Mouse (Mus musculus) hindbrain, embryonic 12.5 days (tissue): ENCODE data around the gene Abhd12. TPM values are rescaled to one million over a fixed set of nuclear protein-coding genes. Genes with fewer than 3 reads are reported as not detected.

ENCODE experiments used
- ATAC-seq: fragments of 200-750 bp; cut with Nextera tagmentation; 2 replicates; pipeline ENCODE4 v1.8.0; 2017; ENCODE audit warnings: moderate TSS enrichment; ENCODE audit not compliant: low FRiP score
- H3K27ac ChIP-seq: fragments of 300-500 bp; sonication (generic); 2 replicates; pipeline ENCODE4 v1.5.1; 2016; ENCODE audit warnings: mild to moderate bottlenecking
- H3K27me3 ChIP-seq: fragments of 300-500 bp; sonication (generic); 2 replicates; pipeline ENCODE4 v1.6.1; 2016; ENCODE audit warnings: mild to moderate bottlenecking
- H3K36me3 ChIP-seq: fragments of 300-500 bp; sonication (generic); 2 replicates; pipeline ENCODE4 v1.6.1; 2016; ENCODE audit warnings: mild to moderate bottlenecking
- H3K4me1 ChIP-seq: fragments of 300-500 bp; sonication (generic); 2 replicates; pipeline ENCODE4 v1.6.1; 2016
- H3K4me2 ChIP-seq: fragments of 300-500 bp; sonication (generic); replicated peaks from 2 replicates; pipeline ENCODE4 v1.6.1; 2016; ENCODE audit warnings: mild to moderate bottlenecking
- H3K4me3 ChIP-seq: fragments of 300-500 bp; sonication (generic); 2 replicates; pipeline ENCODE4 v1.5.1; 2016; ENCODE audit warnings: mild to moderate bottlenecking
- H3K9ac ChIP-seq: fragments of 300-500 bp; sonication (generic); 2 replicates; pipeline ENCODE4 v1.6.1; 2016; ENCODE audit warnings: mild to moderate bottlenecking, moderate library complexity
- H3K9me3 ChIP-seq: fragments of 300-500 bp; sonication (generic); replicated peaks from 2 replicates; pipeline ENCODE4 v1.6.1; 2016; ENCODE audit warnings: mild to moderate bottlenecking
- WGBS: fragments of 180-500 bp; shearing (Covaris S2); methylation state at CpG from one replicate; pipeline ENCODE4 v1.1.7; 2016; 5-methylcytosine and 5-hydroxymethylcytosine counted together
- polyA plus RNA-seq: library from polyadenylated mRNA; unstranded; fragments of >200 nt; fragmentation: Nextera tagmentation; extraction: Ambion mirVana; gene quantifications from 2 replicates; pipeline ENCODE4 v1.2.1, GENCODE M21; 2016

The Abhd12 gene
- polyA plus RNA-seq, 1 experiment from 2014 or later, result 74.1 TPM

DNA sequence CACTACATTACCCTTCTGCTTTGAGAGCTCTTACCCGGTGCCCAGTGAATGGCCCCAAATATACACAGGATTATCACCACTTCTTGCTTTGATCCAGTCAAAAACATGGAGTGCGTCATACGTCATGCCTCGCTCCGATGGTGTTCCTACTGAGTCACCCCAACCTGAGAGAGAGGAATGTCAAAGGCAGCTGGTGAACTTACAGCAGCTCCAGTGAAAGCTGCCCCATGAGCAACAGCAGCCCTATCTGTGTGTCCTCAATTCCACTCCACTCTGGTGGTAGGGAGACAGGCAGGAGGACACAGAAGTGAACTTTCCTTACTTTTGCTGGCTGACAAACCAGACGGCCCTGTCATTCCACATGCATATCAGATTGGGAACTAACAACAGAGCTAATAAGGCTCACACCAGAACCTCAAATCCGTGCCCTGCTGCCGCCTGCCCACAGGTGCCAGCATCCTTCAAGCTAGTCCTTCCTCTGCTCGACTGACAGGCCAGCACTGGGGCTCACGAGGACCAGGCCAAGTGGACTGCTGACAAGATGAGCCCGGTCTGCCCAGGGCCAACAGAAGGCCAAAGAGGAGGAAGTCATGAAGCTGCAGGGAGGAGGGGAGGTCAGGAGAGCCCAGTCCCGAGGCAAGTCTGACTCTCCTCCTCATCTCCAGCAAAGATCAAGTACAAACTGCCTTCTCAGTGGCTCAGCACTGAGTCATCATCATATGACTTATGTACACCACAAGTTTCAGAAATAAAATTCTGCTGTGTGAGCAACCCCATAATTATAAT, 64.7 kb downstream of the Abhd12 start:
- H3K36me3 ChIP-seq, result peaks cover 37% of the 10 kb centered on the region
- H3K9me3 ChIP-seq, result no peaks in the 10 kb centered on the region
- H3K27ac ChIP-seq, result no peak overlapping the region
- no peak overlapping the region for H3K4me2 ChIP-seq
- no peak for ATAC-seq
- H3K4me3 ChIP-seq, result no peak overlapping the region
- no peaks in the 10 kb centered on the region for H3K27me3 ChIP-seq
- WGBS, result 81% methylated on average over 12 of the region's 12 CpGs
- no peaks in the 10 kb centered on the region for H3K4me1 ChIP-seq
- no peak overlapping the region for H3K9ac ChIP-seq

- H3K4me1 ChIP-seq, result no peaks in the 10 kb centered on the region
- H3K9me3 ChIP-seq, result no peaks in the 10 kb centered on the region
- H3K9ac ChIP-seq, result no peak overlapping the region
- no peak overlapping the region for H3K4me3 ChIP-seq
- H3K4me2 ChIP-seq, result no peak overlapping the region
- 100% methylated on average over 3 of the region's 3 CpGs for WGBS
- H3K27ac ChIP-seq, result no peak overlapping the region
- peaks cover 55% of the 10 kb centered on the region for H3K36me3 ChIP-seq
- no peaks in the 10 kb centered on the region for H3K27me3 ChIP-seq
- ATAC-seq, result no peak
Measured at GRCm38 (mm10) chr2:150837781-150838180, 66.8 kb downstream of the Abhd12 start.

DNA sequence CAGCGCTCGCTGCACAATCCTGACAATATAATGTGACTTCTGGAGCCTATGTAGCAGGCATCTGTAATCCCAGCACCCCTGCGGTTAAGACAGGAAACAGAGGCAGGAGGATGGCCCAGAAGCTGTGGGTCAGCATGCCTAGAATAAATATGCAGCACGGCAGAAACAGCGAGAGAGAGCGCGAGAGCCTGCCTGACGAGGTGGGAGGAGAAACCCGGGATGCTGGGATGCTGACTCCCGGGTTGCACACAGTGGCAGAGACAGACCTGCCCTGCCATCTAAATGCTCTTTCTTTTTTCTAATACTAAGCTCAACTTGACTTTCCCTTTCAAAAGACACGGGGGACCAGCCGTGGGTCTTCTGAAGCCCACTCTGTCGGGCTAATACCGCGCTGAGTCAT, 67.6 kb downstream of the Abhd12 start:
- no peak overlapping the region for H3K4me2 ChIP-seq
- H3K4me1 ChIP-seq, result no peaks in the 10 kb centered on the region
- no peak overlapping the region for H3K9ac ChIP-seq
- H3K4me3 ChIP-seq, result no peak overlapping the region
- no peak for ATAC-seq
- H3K36me3 ChIP-seq, result peaks cover 60% of the 10 kb centered on the region
- 75% methylated on average over 15 of the region's 15 CpGs for WGBS
- no peaks in the 10 kb centered on the region for H3K9me3 ChIP-seq
- H3K27me3 ChIP-seq, result no peaks in the 10 kb centered on the region
- H3K27ac ChIP-seq, result no peak overlapping the region

- Histone ChIP-seq H3K9me3 (no peaks in the 10 kb centered on the region), H3K27me3 (no peaks in the 10 kb centered on the region), H3K4me3 (no peak overlapping the region), H3K4me2 (no peak overlapping the region), H3K4me1 (no peaks in the 10 kb centered on the region), H3K9ac (no peak overlapping the region), H3K27ac (no peak overlapping the region), H3K36me3 (peaks cover 69% of the 10 kb centered on the region)
- no peak for ATAC-seq
- WGBS, result 97% methylated on average over 4 of the region's 4 CpGs
Measured at GRCm38 (mm10) chr2:150835975-150836374, 68.6 kb downstream of the Abhd12 start.

DNA sequence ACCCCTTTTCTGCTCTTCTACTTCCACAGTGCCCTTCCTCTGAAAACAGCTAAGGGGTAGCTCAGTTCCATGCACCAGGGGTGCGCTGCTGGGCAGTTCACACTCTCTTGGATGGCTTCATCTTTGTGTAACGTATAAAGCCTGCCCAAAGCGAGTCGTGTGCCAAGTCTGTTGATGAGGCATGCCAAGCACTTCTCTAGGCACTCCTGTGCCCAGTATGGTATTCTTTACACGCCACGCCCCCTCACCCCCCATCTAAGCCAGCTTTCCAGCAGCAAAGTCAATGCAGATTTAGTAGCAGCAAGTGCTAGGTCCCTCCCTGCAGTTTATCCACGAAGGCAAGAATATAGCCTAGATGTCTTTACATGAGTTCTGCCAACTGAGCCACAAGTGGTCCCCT, 69.9 kb downstream of the Abhd12 start:
- Histone ChIP-seq H3K4me3 (no peak overlapping the region), H3K9me3 (no peaks in the 10 kb centered on the region), H3K27me3 (no peaks in the 10 kb centered on the region), H3K27ac (no peak overlapping the region), H3K4me2 (no peak overlapping the region), H3K4me1 (no peaks in the 10 kb centered on the region), H3K9ac (no peak overlapping the region), H3K36me3 (peaks cover 77% of the 10 kb centered on the region)
- 93% methylated on average over 7 of the region's 7 CpGs for WGBS
- no peak for ATAC-seq

DNA sequence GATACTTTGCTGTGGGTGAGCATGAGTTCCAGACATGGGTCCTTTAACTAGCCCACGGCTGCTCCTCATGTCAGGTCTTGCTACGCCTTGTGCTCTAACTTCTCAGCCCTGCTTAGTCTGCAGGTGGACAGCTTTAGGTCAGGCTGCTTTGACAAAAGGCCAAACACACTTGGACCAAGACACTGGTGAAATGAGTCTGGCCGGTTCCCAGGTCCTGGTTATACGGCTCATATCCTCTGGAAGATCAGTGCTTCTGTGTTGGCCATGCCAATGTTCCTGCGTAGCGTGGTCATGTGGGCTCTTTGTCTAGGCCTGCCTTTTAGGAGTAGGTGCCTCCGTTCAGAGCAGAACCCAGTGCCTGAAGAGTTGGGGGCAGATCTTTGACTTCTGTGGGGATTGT, 72.5 kb downstream of the Abhd12 start:
- WGBS, result 91% methylated on average over 7 of the region's 7 CpGs

DNA sequence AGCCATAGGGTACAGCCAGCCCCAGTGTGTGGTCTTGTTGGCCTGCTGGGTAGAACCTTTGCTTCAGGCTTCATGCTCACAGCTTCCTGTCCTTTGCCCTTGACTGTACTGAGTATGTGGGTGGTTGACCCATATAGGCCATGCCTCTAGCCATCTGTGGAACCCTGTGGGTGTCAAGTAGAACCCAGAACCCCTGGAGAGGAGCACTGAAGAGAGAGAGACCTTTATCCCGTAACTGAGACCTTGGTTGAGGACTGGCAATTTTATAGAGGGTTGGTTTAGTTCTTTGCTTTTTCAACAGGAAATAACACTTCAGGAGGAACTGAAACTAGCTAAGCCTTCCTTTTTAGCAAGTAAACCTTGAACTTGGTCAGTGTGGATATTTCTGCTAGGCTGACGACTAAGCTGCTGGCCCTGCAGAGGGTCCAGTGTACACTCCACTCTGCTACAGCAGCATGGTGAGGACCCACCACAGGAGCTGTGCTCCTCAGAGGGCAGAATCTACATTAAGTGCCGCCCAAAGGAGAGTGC, 73.6 kb downstream of the Abhd12 start:
- Histone ChIP-seq H3K9ac (no peak overlapping the region), H3K9me3 (no peaks in the 10 kb centered on the region), H3K4me3 (no peak overlapping the region), H3K27me3 (no peaks in the 10 kb centered on the region), H3K4me1 (no peaks in the 10 kb centered on the region), H3K36me3 (peaks cover 90% of the 10 kb centered on the region), H3K27ac (no peak overlapping the region), H3K4me2 (no peak overlapping the region)
- ATAC-seq, result no peak
- 81% methylated on average over 3 of the region's 3 CpGs for WGBS

More for the DNA sequence above, 72.5 kb downstream of the Abhd12 start:
- Histone ChIP-seq H3K4me1 (no peaks in the 10 kb centered on the region), H3K4me3 (no peak overlapping the region), H3K9me3 (no peaks in the 10 kb centered on the region), H3K27ac (no peak overlapping the region), H3K9ac (no peak overlapping the region), H3K4me2 (no peak overlapping the region), H3K27me3 (no peaks in the 10 kb centered on the region), H3K36me3 (peaks cover 84% of the 10 kb centered on the region)
- ATAC-seq, result no peak

DNA sequence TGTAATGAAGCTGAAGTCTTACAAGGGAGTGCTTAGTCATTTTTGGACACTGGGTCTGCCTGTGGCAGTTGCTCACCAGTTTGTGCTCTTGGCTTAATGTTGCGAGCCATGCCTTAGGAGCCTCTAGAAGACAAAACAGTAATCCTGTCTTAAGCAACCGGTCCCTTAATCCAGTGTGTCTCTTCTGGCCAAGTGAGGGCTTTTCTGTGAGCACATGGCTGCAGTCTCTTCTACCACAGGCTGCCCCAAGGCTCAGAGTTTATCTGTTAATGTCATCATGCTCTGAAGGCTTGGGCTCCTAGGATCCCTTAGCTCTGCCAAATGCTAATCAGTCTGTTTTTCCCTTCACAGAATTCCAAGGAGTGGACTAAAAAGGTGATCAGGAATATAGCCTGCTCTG, 74.5 kb downstream of the Abhd12 start:
- Histone ChIP-seq H3K27me3 (no peaks in the 10 kb centered on the region), H3K9me3 (no peaks in the 10 kb centered on the region), H3K4me2 (no peak overlapping the region), H3K4me1 (no peaks in the 10 kb centered on the region), H3K4me3 (no peak overlapping the region), H3K27ac (no peak overlapping the region), H3K9ac (no peak overlapping the region), H3K36me3 (peaks cover 93% of the 10 kb centered on the region)
- 78% methylated on average over 2 of the region's 2 CpGs for WGBS
- no peak for ATAC-seq

DNA sequence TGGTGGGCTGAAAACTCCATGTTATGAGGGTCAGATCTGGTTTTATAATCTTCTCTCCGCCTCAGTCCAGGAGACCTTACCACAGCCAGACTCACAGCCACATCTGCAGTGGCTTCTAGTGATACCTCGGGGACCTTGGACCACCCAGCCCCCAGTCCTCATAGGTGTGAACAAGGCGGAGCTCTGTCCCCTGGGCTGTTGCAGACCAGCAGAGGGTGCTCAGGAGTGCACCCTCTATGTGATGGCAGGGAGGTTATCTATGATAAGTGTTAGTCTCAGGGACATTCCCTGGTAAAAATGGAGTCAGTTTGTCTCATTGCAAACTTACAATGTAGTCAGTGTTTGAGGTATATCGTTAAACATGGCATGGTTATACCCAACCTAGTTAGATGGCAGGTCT, 75.9 kb downstream of the Abhd12 start:
- H3K4me3 ChIP-seq, result no peak overlapping the region
- no peaks in the 10 kb centered on the region for H3K9me3 ChIP-seq
- H3K27ac ChIP-seq, result no peak overlapping the region
- no peaks in the 10 kb centered on the region for H3K4me1 ChIP-seq
- H3K27me3 ChIP-seq, result no peaks in the 10 kb centered on the region
- WGBS, result 90% methylated on average over 4 of the region's 4 CpGs
- H3K9ac ChIP-seq, result no peak overlapping the region
- H3K4me2 ChIP-seq, result no peak overlapping the region
- ATAC-seq, result no peak
- H3K36me3 ChIP-seq, result peaks cover 94% of the 10 kb centered on the region

DNA sequence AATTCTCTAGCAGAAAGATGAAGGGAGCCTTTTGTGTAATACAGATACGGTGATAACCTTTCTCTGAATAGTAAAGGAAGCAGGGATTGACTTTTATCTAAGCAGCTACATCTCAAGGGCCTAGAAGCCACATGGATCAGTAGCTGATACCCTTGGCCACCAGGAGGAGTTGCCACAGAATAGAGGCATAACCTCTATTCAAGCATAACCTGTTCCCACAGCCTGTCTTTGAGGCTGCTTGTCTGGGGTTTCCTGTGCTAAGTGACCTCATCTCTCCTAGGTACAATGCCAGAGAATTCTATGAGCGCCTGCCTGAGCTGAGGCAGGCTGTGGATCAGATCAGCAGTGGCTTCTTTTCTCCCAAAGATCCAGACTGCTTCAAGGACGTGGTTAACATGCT, 76.4 kb downstream of the Abhd12 start:
- 86% methylated on average over 3 of the region's 3 CpGs for WGBS
- Histone ChIP-seq H3K9ac (no peak overlapping the region), H3K27ac (no peak overlapping the region), H3K36me3 (peaks cover 92% of the 10 kb centered on the region), H3K27me3 (no peaks in the 10 kb centered on the region), H3K4me1 (no peaks in the 10 kb centered on the region), H3K9me3 (no peaks in the 10 kb centered on the region), H3K4me2 (no peak overlapping the region), H3K4me3 (no peak overlapping the region)
- ATAC-seq, result no peak

GRCm38 (mm10) chr2:150826426-150826825, 78.1 kb downstream of the Abhd12 start:
- H3K27ac ChIP-seq, result no peak overlapping the region
- no peak overlapping the region for H3K4me2 ChIP-seq
- no peaks in the 10 kb centered on the region for H3K27me3 ChIP-seq
- no peaks in the 10 kb centered on the region for H3K4me1 ChIP-seq
- H3K36me3 ChIP-seq, result peaks cover 83% of the 10 kb centered on the region
- H3K4me3 ChIP-seq, result no peak overlapping the region
- H3K9me3 ChIP-seq, result no peaks in the 10 kb centered on the region
- WGBS, result 93% methylated on average over 3 of the region's 3 CpGs
- no peak for ATAC-seq
- H3K9ac ChIP-seq, result no peak overlapping the region

DNA sequence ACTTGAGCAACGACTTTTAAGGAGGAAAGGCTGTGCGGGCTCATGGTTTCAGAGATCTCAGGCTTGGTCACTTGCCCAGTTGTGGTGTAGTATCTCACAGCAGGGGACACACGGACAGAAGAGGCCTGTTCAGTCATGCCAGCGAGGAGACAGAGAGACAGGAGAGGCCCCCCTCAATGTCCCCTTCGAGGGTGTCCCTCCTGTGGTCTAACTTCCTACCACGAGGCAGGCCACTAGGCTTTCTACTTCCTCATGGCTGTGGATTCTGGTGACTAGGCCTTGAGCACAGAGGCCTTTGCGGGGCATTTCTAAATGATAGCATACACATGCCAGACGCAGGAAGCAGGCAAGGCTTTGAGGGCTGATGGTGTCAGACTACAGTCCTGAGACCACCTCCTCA, 81.6 kb downstream of the Abhd12 start:
- H3K36me3 ChIP-seq, result peaks cover 78% of the 10 kb centered on the region
- no peak for ATAC-seq

DNA sequence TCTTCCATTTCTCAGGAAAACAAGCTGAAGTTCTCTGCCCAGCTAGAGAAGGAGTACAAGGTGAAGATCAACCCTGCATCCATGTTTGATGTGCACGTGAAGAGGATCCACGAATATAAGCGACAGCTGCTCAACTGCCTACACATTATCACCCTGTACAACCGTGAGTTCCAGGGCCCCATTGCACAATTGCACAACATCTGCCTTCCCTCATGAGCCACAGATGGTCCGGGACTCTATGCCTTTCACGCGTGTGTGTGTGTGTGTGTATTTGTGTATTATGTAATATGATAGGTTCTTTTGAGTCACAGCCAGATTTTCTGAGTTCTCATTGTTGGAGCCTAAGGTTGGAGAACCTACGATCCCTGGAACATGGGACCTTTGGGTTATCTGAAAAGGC, 83.8 kb downstream of the Abhd12 start:
- Histone ChIP-seq H3K4me1 (no peaks in the 10 kb centered on the region), H3K9ac (no peak overlapping the region), H3K4me2 (no peak overlapping the region), H3K27me3 (no peaks in the 10 kb centered on the region), H3K27ac (no peak overlapping the region), H3K4me3 (no peak overlapping the region), H3K9me3 (no peaks in the 10 kb centered on the region), H3K36me3 (peaks cover 71% of the 10 kb centered on the region)
- no peak for ATAC-seq
- 92% methylated on average over 8 of the region's 8 CpGs for WGBS

More for the DNA sequence above, 81.6 kb downstream of the Abhd12 start:
- Histone ChIP-seq H3K27ac (no peak overlapping the region), H3K4me1 (no peaks in the 10 kb centered on the region), H3K9me3 (no peaks in the 10 kb centered on the region), H3K4me3 (no peak overlapping the region), H3K4me2 (no peak overlapping the region), H3K27me3 (no peaks in the 10 kb centered on the region), H3K9ac (no peak overlapping the region)
- 85% methylated on average over 8 of the region's 8 CpGs for WGBS
